Mouse (Mus musculus) CH12.LX (cell line): ENCODE results near the gene Tufm. TPM values are rescaled to one million over a fixed set of nuclear protein-coding genes. Genes with fewer than 3 reads are reported as not detected.

ENCODE experiments used
- DNase-seq: peaks from one replicate; pipeline ENCODE4 v3.0.0-alpha.2; 2013; ENCODE audit errors: extremely low read depth
- H3K27ac ChIP-seq: 2 replicates; pipeline ENCODE4 v1.5.1; 2012; ENCODE audit warnings: low read depth, mild to moderate bottlenecking, control low read depth, moderate library complexity; ENCODE audit not compliant: insufficient read depth
- H3K27me3 ChIP-seq: replicated peaks from 2 replicates; pipeline ENCODE3; 2012; ENCODE audit warnings: inconsistent platforms
- H3K36me3 ChIP-seq, 2 experiments: replicated peaks in 1 of 2; 2 replicates each; pipeline versions ENCODE3 to v1.6.1; 2012; ENCODE audit warnings: inconsistent platforms in 1 of 2, low read length in 1 of 2, mild to moderate bottlenecking in 1 of 2, mixed read lengths in 1 of 2, moderate library complexity in 1 of 2; ENCODE audit not compliant: control insufficient read depth in 1 of 2, insufficient read depth in 1 of 2
- H3K4me1 ChIP-seq, 2 experiments: 2 replicates each; pipeline ENCODE4 v1.6.1; 2012; ENCODE audit warnings: inconsistent platforms in 1 of 2, moderate library complexity in 1 of 2; ENCODE audit not compliant: insufficient read depth in 2 of 2, control insufficient read depth in 1 of 2
- H3K4me2 ChIP-seq: 2 replicates; pipeline ENCODE4 v1.6.1; 2012; ENCODE audit warnings: low read depth, mild to moderate bottlenecking, control low read depth; ENCODE audit not compliant: poor library complexity, insufficient read depth, severe bottlenecking
- H3K4me3 ChIP-seq, 3 experiments: fragments of 150-350 bp in 1 of 3; sonication (generic) in 1 of 3; replicated peaks in 1 of 3; 2 replicates each; pipeline versions ENCODE3 to v1.5.1; 2011 to 2012; ENCODE audit warnings: low read depth in 2 of 3, low read length in 2 of 3, mild to moderate bottlenecking in 2 of 3, moderate library complexity in 2 of 3, control low read depth in 1 of 3, improper control_type of control experiment in 1 of 3, inconsistent platforms in 1 of 3, mixed read lengths in 1 of 3; ENCODE audit not compliant: poor library complexity in 1 of 3
- H3K79me2 ChIP-seq: replicated peaks from 2 replicates; pipeline ENCODE4 v1.6.1; 2012; ENCODE audit warnings: mild to moderate bottlenecking, moderate library complexity; ENCODE audit not compliant: control insufficient read depth, poor library complexity, insufficient read depth, severe bottlenecking; ENCODE audit errors: extremely low read depth
- H3K9ac ChIP-seq: 2 replicates; pipeline ENCODE4 v1.6.1; 2012; ENCODE audit warnings: low read depth, mild to moderate bottlenecking, control low read depth, moderate library complexity; ENCODE audit not compliant: insufficient read depth
- H3K9me3 ChIP-seq: replicated peaks from 2 replicates; pipeline ENCODE3; 2012; ENCODE audit warnings: low read length, inconsistent platforms, mixed read lengths
- CTCF ChIP-seq, 2 experiments: IDR thresholded peaks in 1 of 2; conservative IDR thresholded peaks in 1 of 2; 2 replicates each; pipeline ENCODE4 v1.5.1; 2011 to 2012; ENCODE audit warnings: low read depth in 2 of 2, low read length in 2 of 2, improper control_type of control experiment in 1 of 2, inconsistent platforms in 1 of 2, mild to moderate bottlenecking in 1 of 2, moderate library complexity in 1 of 2
- ELF1 ChIP-seq: IDR thresholded peaks from 2 replicates; pipeline ENCODE4 v1.6.1; 2014; ENCODE audit warnings: low read depth, mild to moderate bottlenecking, inconsistent platforms, low read length, improper control_type of control experiment
- ETS1 ChIP-seq: conservative IDR thresholded peaks from 2 replicates; pipeline ENCODE4 v1.6.1; 2012; ENCODE audit warnings: low read depth, mild to moderate bottlenecking, inconsistent platforms, low read length, improper control_type of control experiment, moderate library complexity
- JUN ChIP-seq: IDR thresholded peaks from 2 replicates; pipeline ENCODE4 v1.6.1; 2011; ENCODE audit warnings: low read depth, mild to moderate bottlenecking, low read length, improper control_type of control experiment, moderate library complexity; ENCODE audit not compliant: insufficient read depth
- MAFK ChIP-seq: IDR thresholded peaks from 2 replicates; pipeline ENCODE4 v1.6.1; 2011; ENCODE audit warnings: low read length, improper control_type of control experiment; ENCODE audit not compliant: insufficient replicate concordance
- MAX ChIP-seq: IDR thresholded peaks from 2 replicates; pipeline ENCODE4 v1.6.1; 2011; ENCODE audit warnings: low read length, improper control_type of control experiment
- MAZ ChIP-seq: IDR thresholded peaks from 2 replicates; pipeline ENCODE4 v1.6.1; 2012; ENCODE audit warnings: low read depth, mild to moderate bottlenecking, inconsistent platforms, low read length, improper control_type of control experiment, moderate library complexity
- MEF2A ChIP-seq: IDR thresholded peaks from 2 replicates; pipeline ENCODE4 v1.6.1; 2014; ENCODE audit warnings: low read depth, mild to moderate bottlenecking, inconsistent platforms, low read length, improper control_type of control experiment, borderline replicate concordance
- NELFE ChIP-seq: IDR thresholded peaks from 2 replicates; pipeline ENCODE4 v1.6.1; 2011; ENCODE audit warnings: low read depth, low read length, improper control_type of control experiment
- NRF1 ChIP-seq: IDR thresholded peaks from 2 replicates; pipeline ENCODE4 v1.6.1; 2014; ENCODE audit warnings: low read depth, mild to moderate bottlenecking, inconsistent platforms, low read length, improper control_type of control experiment, moderate library complexity
- RAD21 ChIP-seq: IDR thresholded peaks from 2 replicates; pipeline ENCODE4 v1.6.1; 2011; ENCODE audit warnings: low read depth, mild to moderate bottlenecking, low read length, improper control_type of control experiment, moderate library complexity
- RCOR1 ChIP-seq: conservative IDR thresholded peaks from 2 replicates; pipeline ENCODE4 v1.6.1; 2012; ENCODE audit warnings: low read depth, mild to moderate bottlenecking, inconsistent platforms, low read length, improper control_type of control experiment
- SIN3A ChIP-seq: IDR thresholded peaks from 2 replicates; pipeline ENCODE4 v1.6.1; 2012; ENCODE audit warnings: low read length, improper control_type of control experiment, inconsistent platforms
- SMC3 ChIP-seq: IDR thresholded peaks from 2 replicates; pipeline ENCODE4 v1.6.1; 2011; ENCODE audit warnings: low read depth, low read length, improper control_type of control experiment
- USF2 ChIP-seq: conservative IDR thresholded peaks from 2 replicates; pipeline ENCODE4 v1.6.1; 2011; ENCODE audit warnings: low read depth, low read length, improper control_type of control experiment
- ZC3H11A ChIP-seq: IDR thresholded peaks from 2 replicates; pipeline ENCODE4 v1.6.1; 2012; ENCODE audit warnings: low read depth, mild to moderate bottlenecking, inconsistent platforms, low read length, improper control_type of control experiment
- ZKSCAN1 ChIP-seq: IDR thresholded peaks from 2 replicates; pipeline ENCODE4 v1.6.1; 2012; ENCODE audit warnings: low read depth, inconsistent platforms, low read length, improper control_type of control experiment, borderline replicate concordance
- ZMIZ1 ChIP-seq: IDR thresholded peaks from 2 replicates; pipeline ENCODE4 v1.6.1; 2012; ENCODE audit warnings: low read depth, mild to moderate bottlenecking, inconsistent platforms, low read length, improper control_type of control experiment
- ZNF384 ChIP-seq: IDR thresholded peaks from 2 replicates; pipeline ENCODE4 v1.6.1; 2012; ENCODE audit warnings: low read depth, low read length, improper control_type of control experiment, inconsistent platforms
- dilution Hi-C: fragments of 300-500 bp; cut with MboI; formaldehyde crosslinking; loops from 2 replicates; pipeline ENCODE4 v1.14.3; 2020; ENCODE audit warnings: low sequenced_read_pairs; ENCODE audit not compliant: extremely low pct_unique_long_range_greater_than_20kb, extremely low pct_ligation_motif_present
- in situ Hi-C: fragments of 300-500 bp; cut with MboI; formaldehyde crosslinking; loops from 3 replicates; pipeline ENCODE4 v1.14.3; 2019; ENCODE audit warnings: low sequenced_read_pairs, low pct_ligation_motif_present, low pct_unique_long_range_greater_than_20kb, mixed read lengths
- polyA plus RNA-seq: library from polyadenylated mRNA; unstranded; fragments of >175 nt; gene quantifications from 2 replicates; pipeline ENCODE4 v1.2.1, GENCODE M21; 2012; ENCODE audit warnings: low read depth; ENCODE audit not compliant: insufficient read length
- total RNA-seq, 2 experiments: library from RNA; depleted of rRNA; stranded (reverse); fragments of 300-350 nt in 1 of 2; fragments of >200 nt in 1 of 2; gene quantifications; 2 replicates each; pipeline ENCODE4 v1.2.3; 2012 to 2014

Tufm gene
- total and polyA plus RNA-seq, 3 experiments = 115 to 219 (median 156) TPM

DNA sequence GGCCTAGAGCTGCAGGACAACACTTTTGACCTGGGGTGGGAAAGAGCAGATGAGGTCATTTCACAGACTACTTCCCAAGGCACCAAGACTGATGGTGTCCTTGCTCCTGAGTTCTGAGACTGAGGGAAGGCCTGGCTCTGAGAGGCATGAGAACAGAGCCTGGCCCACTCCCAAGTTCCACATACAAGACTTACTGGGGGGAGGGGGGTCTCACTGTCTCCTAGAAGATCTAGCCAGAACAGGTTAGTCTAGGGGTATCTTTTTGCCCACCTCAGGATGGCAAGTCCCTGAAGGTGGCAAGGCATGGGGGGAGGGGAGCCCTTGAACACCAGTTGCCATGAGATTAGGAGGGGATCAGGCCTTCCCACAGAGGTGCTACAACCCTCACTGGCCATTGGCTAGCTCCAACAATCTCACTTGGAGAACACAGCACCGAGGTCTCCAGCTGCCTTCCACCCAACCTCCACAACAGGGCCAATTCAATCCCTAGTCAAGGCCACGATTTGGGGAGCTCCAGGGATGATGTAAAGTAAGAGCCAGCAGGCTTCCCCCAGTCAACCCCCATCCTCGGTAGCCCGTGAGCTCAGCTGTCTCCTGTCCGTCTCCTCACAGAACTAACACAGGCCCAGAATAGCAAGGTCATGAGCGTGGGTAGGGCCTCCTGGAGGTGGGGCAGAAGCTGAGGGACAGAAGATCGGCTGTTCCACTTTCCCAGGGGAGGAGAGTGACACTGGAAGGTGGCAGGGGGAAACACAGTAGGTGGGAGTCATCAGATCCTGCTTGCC lies 21.7 kb upstream of the Tufm start:
- peaks cover 36 to 56% of the 10 kb centered on the region in 2 experiments for H3K36me3 ChIP-seq
- no peak for DNase-seq
- dilution Hi-C loops = no loop called here
- H3K27me3 ChIP-seq = no peaks in the 10 kb centered on the region
- in situ Hi-C loops = no loop called here
- H3K4me2 ChIP-seq = no peak overlapping the region
- no peak overlapping the region for H3K4me3 ChIP-seq
- H3K27ac ChIP-seq = no peak overlapping the region
- peaks cover 6 to 85% of the 10 kb centered on the region in 2 experiments for H3K4me1 ChIP-seq
- no peak overlapping the region for H3K9ac ChIP-seq
- TF ChIP-seq RAD21 (no peak), MAZ (no peak)
- H3K79me2 ChIP-seq = no peaks in the 10 kb centered on the region
- H3K9me3 ChIP-seq = no peaks in the 10 kb centered on the region

DNA sequence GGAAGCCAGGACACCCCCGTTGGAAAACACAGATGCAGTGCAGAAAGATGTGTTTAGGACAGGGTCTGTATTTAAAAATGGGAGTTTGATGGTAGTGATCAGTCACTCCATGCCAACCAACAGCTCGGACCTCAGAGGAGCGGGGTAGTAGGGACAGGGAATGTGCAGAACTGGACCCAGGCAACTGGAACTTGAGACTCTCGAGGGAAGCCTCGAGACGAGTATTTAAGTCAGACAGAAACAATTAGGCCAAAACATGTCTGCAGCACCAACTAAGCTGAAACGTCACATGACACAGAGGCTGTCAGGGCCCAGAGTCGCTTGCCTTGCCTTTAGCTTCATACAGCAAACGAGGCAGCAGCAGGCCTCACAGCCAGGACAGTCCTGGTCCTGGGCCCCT lies 21.0 kb upstream of the Tufm start:
- Histone ChIP-seq H3K4me2 (no peak overlapping the region), H3K36me3 (peaks cover 41 to 61% of the 10 kb centered on the region in 2 experiments), H3K79me2 (no peaks in the 10 kb centered on the region), H3K9me3 (no peaks in the 10 kb centered on the region), H3K27ac (peak overlapping the region; percentile 18; the same call in 1 of the 2 replicates), H3K4me3 (no peak overlapping the region), H3K4me1 (peaks cover 2 to 85% of the 10 kb centered on the region in 2 experiments; a peak in 3 of 4 replicates), H3K9ac (no peak overlapping the region), H3K27me3 (no peaks in the 10 kb centered on the region)
- no peak for DNase-seq
- TF ChIP-seq ELF1 = no peak
- TF ChIP-seq SIN3A = no peak
- no peak for TF ChIP-seq USF2
- no peak for TF ChIP-seq RAD21
- no peak for TF ChIP-seq JUN
- TF ChIP-seq MAFK = no peak
- no peak for TF ChIP-seq SMC3
- dilution Hi-C loops (no loop called here), in situ Hi-C loops (no loop called here)

DNA sequence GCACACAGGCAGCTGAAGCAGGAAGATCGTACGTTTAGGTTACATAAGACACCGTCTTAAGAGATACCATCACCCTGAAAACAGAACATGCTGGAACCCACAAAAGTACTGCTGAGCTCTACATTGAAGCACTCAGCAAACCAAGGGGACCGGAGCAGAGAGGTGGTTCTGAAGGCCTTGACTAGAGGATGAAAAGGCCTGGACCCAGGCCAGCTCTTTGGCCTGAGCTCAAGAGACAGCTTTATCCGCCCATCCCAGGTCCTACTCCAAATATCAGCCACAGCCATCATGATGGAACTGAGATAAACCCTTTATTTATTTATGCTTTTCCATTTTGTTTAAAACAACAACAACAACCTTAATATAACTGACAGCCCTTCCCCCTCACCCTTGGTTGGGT lies 20.5 kb upstream of the Tufm start:
- Histone ChIP-seq H3K36me3 (peaks cover 46 to 67% of the 10 kb centered on the region in 2 experiments), H3K4me3 (no peak overlapping the region), H3K27ac (no peak overlapping the region), H3K9me3 (no peaks in the 10 kb centered on the region), H3K27me3 (no peaks in the 10 kb centered on the region), H3K4me1 (peaks cover 2 to 87% of the 10 kb centered on the region in 2 experiments; a peak in 3 of 4 replicates), H3K9ac (no peak overlapping the region), H3K4me2 (no peak overlapping the region), H3K79me2 (no peaks in the 10 kb centered on the region)
- dilution Hi-C loops (no loop called here), in situ Hi-C loops (no loop called here)
- no peak for DNase-seq
- TF ChIP-seq RAD21 (no peak), MAZ (no peak), ETS1 (no peak), ZNF384 (no peak), ZMIZ1 (no peak), RCOR1 (no peak), NELFE (no peak), CTCF (conservative IDR thresholded peaks at IDR 0.05 in 1 of 2, IDR thresholded peaks at IDR 0.05 in 1 of 2; ENCODE audit: low read depth in 2 of 2, low read length in 2 of 2) (no peak), SMC3 (no peak), ZC3H11A (no peak), JUN (no peak), MEF2A (no peak), NRF1 (no peak), ZKSCAN1 (no peak), MAX (no peak)
- TF ChIP-seq, all 38 proteins: peak for 0
